Mouse (Mus musculus): ENCODE data around the gene Ankrd63.

DNA sequence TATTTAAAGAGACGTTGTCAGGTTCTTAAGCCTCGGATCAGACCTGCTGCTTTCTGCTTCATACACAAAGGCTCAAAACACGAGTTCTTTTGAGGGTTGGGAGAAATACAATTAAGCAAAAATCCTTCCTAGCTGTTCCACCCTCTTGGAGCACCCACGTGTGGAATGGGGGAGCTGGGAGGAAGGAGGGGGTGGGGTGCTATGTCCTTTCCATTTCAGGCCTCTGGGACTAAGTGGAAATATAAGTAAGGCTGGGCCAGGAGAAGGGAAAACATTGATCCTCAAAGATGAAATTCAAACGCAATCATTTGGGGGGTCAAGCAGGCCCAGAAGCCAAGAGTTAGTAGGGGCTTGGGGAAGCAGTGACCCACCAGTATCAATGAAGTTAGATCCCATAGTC, 2.6 kb downstream of the Ankrd63 start:
- no peak for TF ChIP-seq CTCF (IDR thresholded peaks at IDR 0.05; ENCODE audit: low read depth)
- no peak for TF ChIP-seq EP300 (IDR thresholded peaks at IDR 0.05; ENCODE audit: low read depth)
